Mouse (Mus musculus): Measurements from ENCODE around the gene Btn2a2. TPM values are rescaled to one million over a fixed set of nuclear protein-coding genes. Genes with fewer than 3 reads are reported as not detected.
"Not testable (repeated sequence)": the region's sequence is repeated elsewhere in the genome, so short reads cannot be mapped to it uniquely, and the experiment has no call there.

Gene Btn2a2
- 0.20 and 0.28 TPM in 2 replicates for polyA plus RNA-seq (2015; fragmentation: Nextera tagmentation; extraction: Ambion mirVana)

GRCm38 (mm10) chr13:23488400-23489322 is at the start of gene Btn2a2:
Btn2a2 (minus strand) TSS chr13:23488857.
- 3% methylated on average over 13 of the region's 14 CpGs for WGBS
- H3K27ac ChIP-seq (ENCODE audit: low read length), result no peak within 1 kb of the TSS

GRCm38 (mm10) chr13:23538249-23538648 is 49.6 kb upstream of the Btn2a2 start:
- H3K36me3 ChIP-seq (ENCODE audit: control insufficient read depth, insufficient read depth, low read length), result no peaks in the 10 kb centered on the region
- peaks cover 12% of the 10 kb centered on the region for H3K4me1 ChIP-seq (replicated peaks; ENCODE audit: control insufficient read depth, insufficient read depth, low read length)
- no peak overlapping the region for H3K9ac ChIP-seq (ENCODE audit: low read length)
- no peaks in the 10 kb centered on the region for H3K27me3 ChIP-seq (ENCODE audit: control insufficient read depth, insufficient read depth, low read depth, low read length)
- no peak for ATAC-seq (ENCODE audit: low read depth)
- H3K27ac ChIP-seq (ENCODE audit: low read length), result no peak overlapping the region
- H3K4me3 ChIP-seq (ENCODE audit: low read length), result no peak overlapping the region
- 78% methylated on average over 5 of the region's 5 CpGs for WGBS
- no peak overlapping the region for H3K4me2 ChIP-seq (ENCODE audit: low read depth, low read length)
- no peaks in the 10 kb centered on the region for H3K9me3 ChIP-seq (ENCODE audit: control insufficient read depth, low read length)

More at GRCm38 (mm10) chr13:23488400-23489322, at the start of gene Btn2a2:
- Histone ChIP-seq H3K27me3 (ENCODE audit: control insufficient read depth, insufficient read depth, low read depth, low read length) (no peaks in the 10 kb centered on the region), H3K4me3 (ENCODE audit: low read length) (peak within 1 kb of the TSS; percentile 31), H3K36me3 (ENCODE audit: control insufficient read depth, insufficient read depth, low read length) (no peaks in the 10 kb centered on the region), H3K9me3 (ENCODE audit: control insufficient read depth, low read length) (no peaks in the 10 kb centered on the region), H3K4me2 (ENCODE audit: low read depth, low read length) (peak within 1 kb of the TSS; percentile 61), H3K4me1 (replicated peaks; ENCODE audit: control insufficient read depth, insufficient read depth, low read length) (no peaks in the 10 kb centered on the region; the same call in 1 of the 2 replicates), H3K9ac (ENCODE audit: low read length) (no peak within 1 kb of the TSS)
- ATAC-seq (ENCODE audit: low read depth), result peak; percentile 94

GRCm38 (mm10) chr13:23537006-23537710 is 48.5 kb upstream of the Btn2a2 start:
- Histone ChIP-seq H3K4me2 (ENCODE audit: low read depth, low read length) (peak overlapping the region; percentile 69), H3K9ac (ENCODE audit: low read length) (peak overlapping the region; percentile 12; the same call in 1 of the 2 replicates), H3K4me1 (replicated peaks; ENCODE audit: control insufficient read depth, insufficient read depth, low read length) (peaks cover 19% of the 10 kb centered on the region), H3K9me3 (ENCODE audit: control insufficient read depth, low read length) (no peaks in the 10 kb centered on the region), H3K27ac (ENCODE audit: low read length) (peak overlapping the region; percentile 25; the same call in 1 of the 2 replicates), H3K36me3 (ENCODE audit: control insufficient read depth, insufficient read depth, low read length) (no peaks in the 10 kb centered on the region), H3K4me3 (ENCODE audit: low read length) (peak overlapping the region; percentile 32), H3K27me3 (ENCODE audit: control insufficient read depth, insufficient read depth, low read depth, low read length) (no peaks in the 10 kb centered on the region)
- no peak for ATAC-seq (ENCODE audit: low read depth)
- WGBS, result 43% methylated on average over 3 of the region's 3 CpGs

- Histone ChIP-seq H3K9ac (ENCODE audit: low read length) (peak overlapping the region; percentile 69), H3K9me3 (ENCODE audit: control insufficient read depth, low read length) (no peaks in the 10 kb centered on the region), H3K4me1 (replicated peaks; ENCODE audit: control insufficient read depth, insufficient read depth, low read length) (peaks cover 19% of the 10 kb centered on the region), H3K4me3 (ENCODE audit: low read length) (peak overlapping the region; percentile 49), H3K36me3 (ENCODE audit: control insufficient read depth, insufficient read depth, low read length) (no peaks in the 10 kb centered on the region), H3K4me2 (ENCODE audit: low read depth, low read length) (peak overlapping the region; percentile 69), H3K27ac (ENCODE audit: low read length) (peak overlapping the region; percentile 53), H3K27me3 (ENCODE audit: control insufficient read depth, insufficient read depth, low read depth, low read length) (no peaks in the 10 kb centered on the region)
- no peak for ATAC-seq (ENCODE audit: low read depth)
- WGBS, result 9% methylated on average over 7 of the region's 7 CpGs
Observed at GRCm38 (mm10) chr13:23536076-23536822, 47.6 kb upstream of the Btn2a2 start.

- H3K36me3 ChIP-seq (ENCODE audit: control insufficient read depth, insufficient read depth, low read length); H3K9me3 ChIP-seq (ENCODE audit: control insufficient read depth, low read length); H3K27me3 ChIP-seq (ENCODE audit: control insufficient read depth, insufficient read depth, low read depth, low read length): not testable (repeated sequence)
- Histone ChIP-seq H3K4me3 (ENCODE audit: low read length) (peak within 1 kb of the TSS; percentile 52), H3K4me2 (ENCODE audit: low read depth, low read length) (peak within 1 kb of the TSS; percentile 69), H3K4me1 (replicated peaks; ENCODE audit: control insufficient read depth, insufficient read depth, low read length) (peaks cover 19% of the 10 kb centered on the region), H3K27ac (ENCODE audit: low read length) (peak within 1 kb of the TSS; percentile 97), H3K9ac (ENCODE audit: low read length) (peak within 1 kb of the TSS; percentile 69)
- 0% methylated on average over 43 of the region's 62 CpGs for WGBS
- peak; percentile 87 for ATAC-seq (ENCODE audit: low read depth)
Observed at GRCm38 (mm10) chr13:23535137-23536075, 46.7 kb upstream of the Btn2a2 start, which contains the start of gene Hist1h3g. Hist1h3g (plus strand) TSS chr13:23535422.

- Histone ChIP-seq H3K9ac (ENCODE audit: low read length) (peak overlapping the region; percentile 69), H3K27me3 (ENCODE audit: control insufficient read depth, insufficient read depth, low read depth, low read length) (no peaks in the 10 kb centered on the region), H3K9me3 (ENCODE audit: control insufficient read depth, low read length) (no peaks in the 10 kb centered on the region), H3K4me1 (replicated peaks; ENCODE audit: control insufficient read depth, insufficient read depth, low read length) (peaks cover 19% of the 10 kb centered on the region), H3K4me3 (ENCODE audit: low read length) (peak overlapping the region; percentile 52), H3K36me3 (ENCODE audit: control insufficient read depth, insufficient read depth, low read length) (no peaks in the 10 kb centered on the region), H3K4me2 (ENCODE audit: low read depth, low read length) (peak overlapping the region; percentile 58), H3K27ac (ENCODE audit: low read length) (peak overlapping the region; percentile 97)
- ATAC-seq (ENCODE audit: low read depth), result no peak
- under 1% methylated on average over 15 of the region's 15 CpGs for WGBS
Observed at GRCm38 (mm10) chr13:23534368-23535131, 45.9 kb upstream of the Btn2a2 start.

- H3K36me3 ChIP-seq (ENCODE audit: control insufficient read depth, insufficient read depth, low read length); H3K27me3 ChIP-seq (ENCODE audit: control insufficient read depth, insufficient read depth, low read depth, low read length); H3K9me3 ChIP-seq (ENCODE audit: control insufficient read depth, low read length): not testable (repeated sequence)
- Histone ChIP-seq H3K4me1 (replicated peaks; ENCODE audit: control insufficient read depth, insufficient read depth, low read length) (peaks cover 23% of the 10 kb centered on the region), H3K4me2 (ENCODE audit: low read depth, low read length) (peak within 1 kb of the TSS; percentile 58), H3K27ac (ENCODE audit: low read length) (peak within 1 kb of the TSS; percentile 97), H3K4me3 (ENCODE audit: low read length) (peak within 1 kb of the TSS; percentile 52), H3K9ac (ENCODE audit: low read length) (peak within 1 kb of the TSS; percentile 73)
- ATAC-seq (ENCODE audit: low read depth), result peak; percentile 51
- WGBS, result 0% methylated on average over 22 of the region's 53 CpGs
Observed at GRCm38 (mm10) chr13:23533560-23534367, 45.1 kb upstream of the Btn2a2 start, which contains the start of gene Hist1h2af. Hist1h2af (plus strand) TSS chr13:23533906.
